Mouse (Mus musculus) gonadal fat pad, adult 2 months (tissue): ENCODE results near the gene Fam185a. TPM values are rescaled to one million over a fixed set of nuclear protein-coding genes. Genes with fewer than 3 reads are reported as not detected.

Source experiments
- DNase-seq: peaks from one replicate; pipeline ENCODE4 v3.0.0-alpha.2; 2012; ENCODE audit warnings: low read depth
- polyA plus RNA-seq: library from polyadenylated mRNA; depleted of rRNA; stranded (reverse); fragments of >200 nt; gene quantifications from 2 replicates; pipeline ENCODE4 v1.2.3, GENCODE M21; 2012

Fam185a gene
- polyA plus RNA-seq, 1 experiment, result 0.99 TPM

- peak; percentile 47 for DNase-seq
Measured at GRCm38 (mm10) chr5:21493294-21493999, 68.7 kb downstream of the Fam185a start.

GRCm38 (mm10) chr5:21494781-21495180 lies 70.0 kb downstream of the Fam185a start:
- DNase-seq, result no peak

GRCm38 (mm10) chr5:21496321-21496720 lies 71.6 kb downstream of the Fam185a start:
- no peak for DNase-seq

- no peak for DNase-seq
Measured at GRCm38 (mm10) chr5:21496881-21497280, 72.1 kb downstream of the Fam185a start.

GRCm38 (mm10) chr5:21498490-21498889 lies 73.7 kb downstream of the Fam185a start:
- no peak for DNase-seq

GRCm38 (mm10) chr5:21498925-21499324 lies 74.2 kb downstream of the Fam185a start:
- DNase-seq, result no peak

- DNase-seq, result no peak
Measured at GRCm38 (mm10) chr5:21500133-21500532, 75.4 kb downstream of the Fam185a start.

GRCm38 (mm10) chr5:21500941-21501340 lies 76.2 kb downstream of the Fam185a start:
- no peak for DNase-seq

- DNase-seq, result no peak
Measured at GRCm38 (mm10) chr5:21502936-21503610, 78.3 kb downstream of the Fam185a start.

GRCm38 (mm10) chr5:21505159-21505558 lies 80.4 kb downstream of the Fam185a start:
- DNase-seq, result no peak

- no peak for DNase-seq
Measured at GRCm38 (mm10) chr5:21506887-21507286, 82.1 kb downstream of the Fam185a start.

- DNase-seq, result no peak
Measured at GRCm38 (mm10) chr5:21509801-21510200, 85.0 kb downstream of the Fam185a start.

GRCm38 (mm10) chr5:21513363-21513762 lies 88.6 kb downstream of the Fam185a start:
- DNase-seq, result no peak

- DNase-seq, result no peak
Measured at GRCm38 (mm10) chr5:21517562-21517961, 92.8 kb downstream of the Fam185a start.

- no peak for DNase-seq
Measured at GRCm38 (mm10) chr5:21518207-21518606, 93.4 kb downstream of the Fam185a start.

GRCm38 (mm10) chr5:21519166-21519565 lies 94.4 kb downstream of the Fam185a start:
- DNase-seq, result no peak

GRCm38 (mm10) chr5:21526835-21527485 lies 102.2 kb downstream of the Fam185a start:
- no peak for DNase-seq

- no peak for DNase-seq
Measured at GRCm38 (mm10) chr5:21527488-21527911, 102.7 kb downstream of the Fam185a start.

GRCm38 (mm10) chr5:21528068-21528842 lies 103.5 kb downstream of the Fam185a start:
- DNase-seq, result no peak

GRCm38 (mm10) chr5:21529110-21529720 lies 104.5 kb downstream of the Fam185a start:
- no peak for DNase-seq
